ENCODE assay signal across 8 mouse cellular contexts in the genomic region with DNA sequence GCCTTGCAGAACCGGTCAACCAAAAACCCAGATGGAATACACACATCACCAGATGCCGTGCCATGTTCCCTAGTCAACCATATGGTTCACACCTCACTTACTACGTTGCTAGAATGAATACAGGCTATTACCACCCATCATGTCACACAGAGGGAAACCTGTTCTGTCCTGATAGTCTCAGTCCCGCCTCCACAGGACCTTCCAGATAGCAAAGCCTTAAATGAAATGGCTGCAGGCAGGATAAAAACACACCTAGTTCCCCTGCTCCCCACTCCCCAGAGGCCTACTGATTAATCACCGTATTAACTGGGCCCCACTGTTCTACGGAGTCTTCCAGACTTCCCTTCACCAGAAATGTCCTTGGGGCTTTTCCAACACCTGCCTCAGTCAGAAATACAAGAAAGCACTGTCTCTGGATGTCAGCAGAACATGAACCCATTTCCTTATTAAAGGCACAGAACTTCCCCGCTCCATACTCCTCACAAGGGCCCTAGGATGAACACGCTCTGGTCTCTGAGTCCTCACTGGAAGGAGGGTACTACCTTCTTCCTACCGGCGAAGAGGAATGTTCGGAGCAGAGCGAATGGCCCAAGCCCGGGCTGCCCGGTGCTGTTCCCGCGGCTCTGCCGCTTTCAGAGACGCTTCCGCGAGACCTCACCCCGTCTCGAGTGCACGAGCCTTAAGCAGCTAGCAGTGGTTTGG. TPM values are rescaled to one million over a fixed set of nuclear protein-coding genes. Genes with fewer than 3 reads are reported as not detected.
DNase-seq lines count a peak whose midpoint lies in the region; ATAC-seq lines count a peak whose summit lies in the region.

No protein-coding gene starts in this region.

- H3K9ac ChIP-seq in embryonic facial prominence, embryonic 15.5 days: peak overlapping the region; percentile 93

- peaks cover 45% of the 10 kb centered on the region for H3K36me3 ChIP-seq in embryonic facial prominence, embryonic 15.5 days
- H3K36me3 ChIP-seq in splenic B cell, adult 2 months (ENCODE audit: control insufficient read depth, insufficient read depth, low read length, poor library complexity, severe bottlenecking): peaks cover 4% of the 10 kb centered on the region

- peak overlapping the region; percentile 71 for H3K4me2 ChIP-seq in embryonic facial prominence, embryonic 15.5 days (replicated peaks)

- H3K4me3 ChIP-seq in embryonic facial prominence, embryonic 15.5 days (replicated peaks): peak overlapping the region; percentile 96

- WGBS in embryonic facial prominence, embryonic 15.5 days: 1% methylated on average over 23 of the region's 23 CpGs

- DNase-seq in spleen, adult 12 weeks (ENCODE audit: low spot score): peak; percentile 61
- DNase-seq in spleen, adult 18-20 months: no peak
- DNase-seq in liver: peak; percentile 78
- peak; percentile 15 for DNase-seq in splenic B cell, adult 2 months (ENCODE audit: low read depth, low spot score)
- DNase-seq in right cerebral cortex, postnatal 14 days: no peak
- no peak for DNase-seq in retina, postnatal 1 day

- H3K27ac ChIP-seq in embryonic facial prominence, embryonic 15.5 days (replicated peaks): peak overlapping the region; percentile 91

- peaks cover 19% of the 10 kb centered on the region for H3K4me1 ChIP-seq in embryonic facial prominence, embryonic 15.5 days

- H3K9me3 ChIP-seq in embryonic facial prominence, embryonic 15.5 days (replicated peaks): no peaks in the 10 kb centered on the region

- 0 out of 2 replicates have a peak, but pooled peaks have one; percentile 1 for ATAC-seq in embryonic facial prominence, embryonic 15.5 days (ENCODE audit: insufficient number of reproducible peaks, low FRiP score, low TSS enrichment, low read depth)
- ATAC-seq in frontal cortex, adult (ENCODE audit: low TSS enrichment): no peak; the same call in 1 of the 2 replicates

- no peaks in the 10 kb centered on the region for H3K27me3 ChIP-seq in embryonic facial prominence, embryonic 15.5 days
- no peaks in the 10 kb centered on the region for H3K27me3 ChIP-seq in splenic B cell, adult 2 months (ENCODE audit: control insufficient read depth, insufficient read depth, low read length, poor library complexity, severe bottlenecking)

RNA-seq across cellular contexts. Expression of gene Tmem258, which starts 0.5 kb away (rescaled TPM):
- polyA plus RNA-seq in embryonic facial prominence, embryonic 15.5 days (2015; fragmentation: Nextera tagmentation; extraction: Ambion mirVana): 449 and 454 TPM in 2 replicates

RNA-seq across cellular contexts. Expression of gene Fen1, which starts 0.7 kb away (rescaled TPM):
- 62.2 and 65.8 TPM in 2 replicates for polyA plus RNA-seq in embryonic facial prominence, embryonic 15.5 days (2015; fragmentation: Nextera tagmentation; extraction: Ambion mirVana)

RNA-seq across cellular contexts. Expression of gene Fads1, which starts 20.6 kb away (rescaled TPM):
- 77.6 and 78.2 TPM in 2 replicates for polyA plus RNA-seq in embryonic facial prominence, embryonic 15.5 days (2015; fragmentation: Nextera tagmentation; extraction: Ambion mirVana)

RNA-seq across cellular contexts. Expression of gene Myrf, which starts 37.3 kb away (rescaled TPM):
- polyA plus RNA-seq in embryonic facial prominence, embryonic 15.5 days (2015; fragmentation: Nextera tagmentation; extraction: Ambion mirVana): 0.41 and 0.65 TPM in 2 replicates

Comparison
In these comparisons a context has a peak if more than half of its experiments do, and no peak if none do; other contexts are left out.
1. DNase-seq: peak in spleen, adult 12 weeks (single experiment), liver (single experiment) and splenic B cell, adult 2 months (single experiment); none in spleen, adult 18-20 months (0 of 2), right cerebral cortex, postnatal 14 days (single experiment) and retina, postnatal 1 day (single experiment).